Mouse (Mus musculus): Measurements from ENCODE around the gene Nacc1. TPM values are rescaled to one million over a fixed set of nuclear protein-coding genes. Genes with fewer than 3 reads are reported as not detected.
A peak's percentile ranks its signal among the peaks of the same experiment; 100 is the strongest.

The Nacc1 gene
- total RNA-seq, 2 experiments from 2014 or later = 77.0 to 77.9 TPM

DNA sequence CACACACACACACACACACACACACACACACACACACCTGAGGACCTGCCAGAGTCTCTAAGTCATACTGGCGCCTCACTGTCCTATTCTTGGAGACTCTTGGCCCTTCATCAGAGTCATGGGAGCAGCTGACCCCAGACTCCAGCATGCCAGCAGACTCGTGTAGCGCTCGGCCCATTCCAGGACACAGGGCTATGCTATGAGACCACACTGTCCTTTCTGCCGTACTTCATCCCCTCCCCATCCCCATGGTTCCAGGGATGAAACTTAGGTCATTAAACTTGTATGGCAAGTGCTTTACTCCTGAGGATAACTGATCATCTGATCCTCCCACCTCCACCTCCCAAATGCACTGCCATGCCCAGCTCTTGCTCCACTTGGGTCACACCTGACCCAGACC lies 30.8 kb upstream of the Nacc1 start:
- intact Hi-C loops (cut with DNase I) = no loop called here
- no peak for DNase-seq (ENCODE audit: extremely low spot score in 1 of 2, low spot score in 2 of 2)

GRCm38 (mm10) chr8:84716790-84717189 lies 29.1 kb upstream of the Nacc1 start:
- intact Hi-C loops (cut with DNase I) = no loop called here
- DNase-seq (ENCODE audit: extremely low spot score in 1 of 2, low spot score in 2 of 2) = no peak

- DNase-seq (ENCODE audit: extremely low spot score in 1 of 2, low spot score in 2 of 2) = peak in 1 of 2 experiments; percentile 36
- intact Hi-C loops (cut with DNase I) = no loop called here
Observed at GRCm38 (mm10) chr8:84715893-84716468, 28.3 kb upstream of the Nacc1 start.

- intact Hi-C loops (cut with DNase I) = no loop called here
- no peak for DNase-seq (ENCODE audit: extremely low spot score in 1 of 2, low spot score in 2 of 2)
Observed at GRCm38 (mm10) chr8:84714161-84714560, 26.5 kb upstream of the Nacc1 start.

- DNase-seq (ENCODE audit: extremely low spot score in 1 of 2, low spot score in 2 of 2) = no peak
- intact Hi-C loops (cut with DNase I) = no loop called here
Observed at GRCm38 (mm10) chr8:84713381-84713780, 25.7 kb upstream of the Nacc1 start.

- no peak for DNase-seq (ENCODE audit: extremely low spot score in 1 of 2, low spot score in 2 of 2)
- intact Hi-C loops (cut with DNase I) = no loop called here
Observed at GRCm38 (mm10) chr8:84712759-84713120, 25.1 kb upstream of the Nacc1 start.

GRCm38 (mm10) chr8:84711933-84712758 lies 24.5 kb upstream of the Nacc1 start:
- intact Hi-C loops (cut with DNase I) = no loop called here
- peak in 1 of 2 experiments; percentile 70 for DNase-seq (ENCODE audit: extremely low spot score in 1 of 2, low spot score in 2 of 2)

DNA sequence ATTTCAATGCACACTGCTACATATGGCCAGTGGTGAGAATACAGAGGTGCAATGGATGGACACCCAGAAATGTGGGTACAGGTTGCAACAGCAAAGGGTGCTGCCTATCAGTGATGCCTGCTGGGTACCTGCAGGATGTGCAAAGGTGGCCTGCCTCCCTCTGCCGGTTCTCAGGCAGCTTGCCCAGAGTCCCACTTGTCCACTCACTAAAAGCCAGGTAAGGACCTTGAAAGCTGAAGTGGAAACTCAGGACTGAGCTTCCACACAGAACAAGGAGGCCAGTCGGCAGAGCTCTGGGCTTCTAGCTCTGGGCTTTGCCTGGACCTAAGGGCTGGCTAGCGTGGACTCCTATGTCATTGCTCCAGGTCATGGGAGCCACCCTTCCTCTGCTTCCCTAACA lies 23.6 kb upstream of the Nacc1 start:
- no peak for DNase-seq (ENCODE audit: extremely low spot score in 1 of 2, low spot score in 2 of 2)
- intact Hi-C loops (cut with DNase I) = no loop called here

- intact Hi-C loops (cut with DNase I) = loop anchor here (2.0 kb wide), 1 partner anchor 103 kb away; no protein-coding TSS in a partner anchor
- no peak for DNase-seq (ENCODE audit: extremely low spot score in 1 of 2, low spot score in 2 of 2)
Observed at GRCm38 (mm10) chr8:84709931-84710330, 22.3 kb upstream of the Nacc1 start.

GRCm38 (mm10) chr8:84708774-84709475 lies 21.3 kb upstream of the Nacc1 start:
- intact Hi-C loops (cut with DNase I) = loop anchor here (2.0 kb wide), 1 partner anchor 104 kb away; no protein-coding TSS in a partner anchor
- DNase-seq (ENCODE audit: extremely low spot score in 1 of 2, low spot score in 2 of 2) = peak; percentile 83 to 92

- intact Hi-C loops (cut with DNase I) = loop anchor here (2.0 kb wide), 1 partner anchor 105 kb away; no protein-coding TSS in a partner anchor
- DNase-seq (ENCODE audit: extremely low spot score in 1 of 2, low spot score in 2 of 2) = peak in 1 of 2 experiments; percentile 35
Observed at GRCm38 (mm10) chr8:84708071-84708541, 20.4 kb upstream of the Nacc1 start.

- DNase-seq (ENCODE audit: extremely low spot score in 1 of 2, low spot score in 2 of 2) = peak in 1 of 2 experiments; percentile 75
Observed at GRCm38 (mm10) chr8:84707267-84707883, 19.7 kb upstream of the Nacc1 start.

GRCm38 (mm10) chr8:84706610-84707266 lies 19.1 kb upstream of the Nacc1 start:
- peak in 1 of 2 experiments; percentile 61 for DNase-seq (ENCODE audit: extremely low spot score in 1 of 2, low spot score in 2 of 2)
- intact Hi-C loops (cut with DNase I) = no loop called here

More at GRCm38 (mm10) chr8:84707267-84707883, 19.7 kb upstream of the Nacc1 start:
- intact Hi-C loops (cut with DNase I) = no loop called here

- no peak for DNase-seq (ENCODE audit: extremely low spot score in 1 of 2, low spot score in 2 of 2)
- intact Hi-C loops (cut with DNase I) = no loop called here
Observed at GRCm38 (mm10) chr8:84705960-84706359, 18.3 kb upstream of the Nacc1 start.

DNA sequence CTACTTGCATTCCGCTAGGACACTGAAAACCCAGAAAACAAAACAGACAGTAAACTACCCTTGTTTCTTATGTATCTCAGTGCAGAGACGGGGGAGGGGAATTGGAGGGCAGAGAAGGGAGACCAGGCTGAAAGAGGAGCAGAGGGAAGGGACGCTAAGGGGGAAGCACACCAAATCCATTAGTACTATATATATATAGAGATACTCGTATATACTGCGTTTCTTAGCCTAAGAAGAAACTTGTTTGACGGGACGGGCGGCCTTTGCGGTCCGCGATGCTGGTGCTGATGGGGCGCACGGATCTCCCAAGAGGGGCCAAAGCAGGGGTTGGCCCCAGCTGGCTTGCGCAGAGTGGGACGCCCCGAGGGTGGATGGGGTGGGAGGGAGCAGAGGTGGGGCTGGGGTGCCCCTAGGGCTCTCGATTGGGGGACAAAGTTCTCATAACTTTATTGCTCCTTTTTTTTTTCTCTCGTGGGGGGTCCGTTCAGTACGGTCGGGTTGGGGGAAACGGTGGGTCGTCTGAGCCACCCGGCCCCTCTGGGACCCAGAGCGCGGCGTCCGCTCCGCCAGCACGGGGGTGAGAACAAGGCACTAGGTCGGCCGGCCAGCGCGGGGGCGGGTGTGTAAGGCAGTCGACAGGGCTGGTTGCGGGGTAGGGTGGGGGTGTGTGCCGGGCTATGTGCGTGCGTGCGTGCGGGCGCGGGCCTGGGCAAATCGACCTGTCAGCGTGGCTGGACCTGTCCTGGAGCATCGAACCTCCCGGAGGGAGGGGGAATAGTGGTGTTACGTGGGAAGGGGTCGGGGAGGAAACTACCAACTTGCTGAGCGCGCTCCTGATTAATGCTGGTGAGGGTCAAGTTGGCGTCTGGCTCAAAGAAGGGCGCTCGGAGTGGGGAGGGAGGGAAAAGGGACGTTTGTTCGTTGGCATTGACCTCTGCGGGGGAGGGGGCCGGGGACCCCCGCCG lies 17.5 kb upstream of the Nacc1 start:
- DNase-seq (ENCODE audit: extremely low spot score in 1 of 2, low spot score in 2 of 2) = peak in 1 of 2 experiments; percentile 74
- intact Hi-C loops (cut with DNase I) = no loop called here

- intact Hi-C loops (cut with DNase I) = no loop called here
Observed at GRCm38 (mm10) chr8:84704356-84704755, 16.7 kb upstream of the Nacc1 start.

GRCm38 (mm10) chr8:84703466-84704249 lies 16.0 kb upstream of the Nacc1 start:
- intact Hi-C loops (cut with DNase I) = no loop called here
- DNase-seq (ENCODE audit: extremely low spot score in 1 of 2, low spot score in 2 of 2) = peak in 1 of 2 experiments; percentile 55

More at GRCm38 (mm10) chr8:84704356-84704755, 16.7 kb upstream of the Nacc1 start:
- DNase-seq (ENCODE audit: extremely low spot score in 1 of 2, low spot score in 2 of 2) = peak in 1 of 2 experiments; percentile 90
